Mouse (Mus musculus) left cerebral cortex, adult 2 months (tissue): Measurements from ENCODE around the gene Clmn. TPM values are rescaled to one million over a fixed set of nuclear protein-coding genes. Genes with fewer than 3 reads are reported as not detected.
"Not testable (repeated sequence)": the region's sequence is repeated elsewhere in the genome, so short reads cannot be mapped to it uniquely, and the experiment has no call there.

ENCODE experiments used
- DNase-seq, 2 experiments: peaks; one replicate each; pipeline ENCODE4 v3.0.0; 2021 to 2022; ENCODE audit warnings: low spot score in 2 of 2, mixed read lengths in 1 of 2; ENCODE audit errors: extremely low spot score in 1 of 2
- H3K27ac ChIP-seq: fragments of 200-600 bp; 2 replicates; pipeline ENCODE4 v1.8.1; 2022
- H3K4me3 ChIP-seq: fragments of 200-600 bp; 2 replicates; pipeline ENCODE4 v1.8.1; 2022
- CTCF ChIP-seq: fragments of 200-600 bp; IDR thresholded peaks from 2 replicates; pipeline ENCODE4 v1.8.1; 2022; ENCODE audit warnings: antibody characterized with exemption, mild to moderate bottlenecking, moderate library complexity
- intact Hi-C: fragments of 180-260 bp; cut with DNase I; formaldehyde crosslinking; loops from one replicate; pipeline ENCODE4 v1.15.1; 2025
- total RNA-seq, 2 experiments: library from RNA; stranded (reverse); gene quantifications; 2 replicates each; pipeline ENCODE4 v1.2.3; 2021

The Clmn gene
- total RNA-seq, 2 experiments from 2014 or later: 43.1 to 51.7 TPM

- H3K27ac ChIP-seq: peak overlapping the region; percentile 74; the same call in 1 of the 2 replicates
- DNase-seq: no peak
- no peak overlapping the region for H3K4me3 ChIP-seq
- TF ChIP-seq CTCF: no peak
- intact Hi-C loops: loop anchor here (10.0 kb wide), 1 partner anchor 189 kb away; no protein-coding TSS in a partner anchor
Observed at GRCm38 (mm10) chr12:104836230-104836629, 28.6 kb downstream of the Clmn start.

GRCm38 (mm10) chr12:104835369-104836094 lies 29.3 kb downstream of the Clmn start:
- Histone ChIP-seq H3K4me3 (no peak overlapping the region), H3K27ac (peak overlapping the region; percentile 59; the same call in 1 of the 2 replicates)
- intact Hi-C loops: loop anchor here (10.0 kb wide), 1 partner anchor 189 kb away; no protein-coding TSS in a partner anchor
- DNase-seq: no peak
- TF ChIP-seq CTCF: no peak

DNA sequence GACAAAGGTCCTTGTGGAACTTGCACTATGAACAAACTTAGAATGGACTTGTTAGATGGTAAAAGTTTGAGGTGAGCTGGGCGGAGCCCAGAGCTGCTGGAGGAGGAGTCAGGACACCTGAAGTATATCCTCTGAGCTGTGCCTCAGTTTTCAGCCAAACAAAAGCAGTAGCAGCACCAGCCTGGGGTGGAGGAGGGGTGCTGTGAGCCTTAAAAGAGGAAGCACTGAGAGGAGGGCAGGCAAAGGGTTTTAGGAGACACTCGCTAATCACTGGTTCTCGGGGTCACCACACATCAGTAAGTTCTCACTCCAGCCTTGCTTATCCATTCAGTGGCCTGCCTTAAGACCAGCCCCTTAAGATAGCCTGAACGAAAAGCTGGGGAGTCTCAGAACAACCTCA lies 30.1 kb downstream of the Clmn start:
- TF ChIP-seq CTCF: no peak
- no peak for DNase-seq
- no peak overlapping the region for H3K27ac ChIP-seq
- no peak overlapping the region for H3K4me3 ChIP-seq
- intact Hi-C loops: loop anchor here (10.0 kb wide), 1 partner anchor 190 kb away; no protein-coding TSS in a partner anchor

DNA sequence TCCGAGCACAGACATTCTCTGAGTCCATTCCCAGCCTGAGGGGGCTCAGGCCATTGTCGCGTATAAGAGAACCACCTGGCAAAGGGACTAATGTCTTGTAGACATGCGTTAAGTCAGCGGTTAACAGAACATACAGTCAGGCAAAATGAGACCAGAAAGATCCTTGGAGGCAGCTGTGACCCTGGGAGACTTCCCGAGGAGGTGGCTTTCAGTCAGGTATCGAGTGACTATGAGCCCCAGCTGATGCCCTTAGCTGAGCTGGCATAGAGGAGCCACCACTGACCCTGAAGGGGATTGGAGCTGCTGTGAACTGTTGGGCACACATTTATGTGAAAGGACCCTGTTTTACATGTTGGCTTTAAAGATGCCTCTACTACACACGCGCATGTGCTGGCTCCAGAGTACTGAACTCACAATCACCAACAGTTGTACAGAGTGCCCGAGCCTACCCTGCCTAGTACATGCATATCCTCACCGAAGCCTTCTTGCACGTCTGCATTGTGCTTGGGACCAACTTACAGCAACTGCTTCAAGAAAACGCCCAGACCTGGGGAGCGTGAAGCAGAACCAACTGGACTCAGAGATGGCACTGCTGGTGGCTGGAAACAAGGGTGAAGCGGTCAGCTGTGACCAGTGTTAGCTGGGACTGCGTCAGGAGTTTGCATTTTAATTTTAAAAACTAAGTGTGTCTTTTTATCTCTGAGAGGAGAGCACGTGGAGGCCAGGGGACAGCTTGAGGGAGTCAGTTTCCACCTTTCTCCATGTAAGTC lies 34.0 kb downstream of the Clmn start:
- intact Hi-C loops: loop anchor here (10.0 kb wide), 1 partner anchor 194 kb away; no protein-coding TSS in a partner anchor
- Histone ChIP-seq H3K4me3 (no peak overlapping the region), H3K27ac (peak overlapping the region; percentile 53; the same call in 1 of the 2 replicates)
- DNase-seq: no peak
- TF ChIP-seq CTCF: no peak

GRCm38 (mm10) chr12:104830283-104830639 lies 34.6 kb downstream of the Clmn start:
- no peak for TF ChIP-seq CTCF
- Histone ChIP-seq H3K27ac (peak overlapping the region; percentile 53), H3K4me3 (no peak overlapping the region)
- DNase-seq: no peak
- intact Hi-C loops: loop anchor here (10.0 kb wide), 1 partner anchor 195 kb away; no protein-coding TSS in a partner anchor

DNA sequence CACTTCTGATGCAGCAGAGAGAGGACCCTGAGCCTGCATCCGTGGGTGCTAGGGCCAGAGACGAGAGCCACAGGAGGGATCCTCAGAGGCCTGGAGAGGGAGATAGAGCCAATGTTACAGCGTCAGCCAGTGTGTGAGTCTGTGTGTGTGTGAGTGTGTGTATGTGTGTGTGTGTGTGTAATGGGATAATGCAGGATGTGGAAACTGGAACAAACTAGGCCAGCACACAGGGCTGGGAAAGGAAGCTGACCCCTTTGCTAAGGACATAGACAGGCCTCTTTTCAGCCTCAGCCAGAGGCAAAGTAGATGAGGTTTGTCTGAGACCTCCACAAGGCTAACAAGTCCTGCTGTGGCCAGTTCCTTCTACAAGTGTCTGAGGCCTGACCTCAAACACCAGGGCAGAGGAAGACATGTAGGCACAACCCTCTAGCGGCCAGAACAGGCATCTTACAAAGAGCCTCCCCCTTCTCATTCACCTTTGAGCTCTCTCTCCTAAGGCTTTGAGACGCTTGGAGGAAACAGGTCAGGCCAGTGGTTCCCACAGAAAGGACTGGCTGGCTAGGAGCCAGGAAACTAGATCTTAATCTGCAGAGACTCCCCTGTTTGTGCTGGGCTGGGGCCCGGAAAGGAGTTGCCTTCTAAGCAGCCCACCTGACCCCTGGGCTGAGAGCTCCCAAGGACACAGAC lies 35.1 kb downstream of the Clmn start:
- intact Hi-C loops: loop anchor here (10.0 kb wide), 1 partner anchor 195 kb away; no protein-coding TSS in a partner anchor
- no peak for DNase-seq
- Histone ChIP-seq H3K27ac (peak overlapping the region; percentile 53), H3K4me3 (no peak overlapping the region)
- peak; percentile 48 for TF ChIP-seq CTCF

- intact Hi-C loops: not testable (repeated sequence)
Observed at GRCm38 (mm10) chr12:104828986-104829385, 35.9 kb downstream of the Clmn start.

DNA sequence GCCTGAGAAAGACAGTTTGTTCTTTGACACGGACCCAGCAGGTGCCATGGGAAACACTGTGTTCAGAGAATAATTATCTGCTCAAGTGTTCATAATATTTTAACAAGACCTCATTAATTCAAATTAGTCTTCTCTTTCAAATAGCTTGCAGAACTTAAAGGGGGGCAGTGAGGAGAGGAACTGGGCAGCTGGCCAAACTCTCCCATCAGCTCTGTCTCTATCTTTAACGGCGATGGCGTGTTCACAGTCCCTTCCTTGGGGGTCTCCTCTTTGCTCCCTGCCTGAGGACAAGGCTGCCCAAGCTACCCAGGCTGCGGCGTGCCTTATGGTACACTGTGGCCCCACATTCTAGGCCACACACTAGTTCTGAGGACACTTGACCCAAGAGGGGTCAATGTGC lies 37.2 kb downstream of the Clmn start:
- H3K27ac ChIP-seq: no peak overlapping the region
- no peak for TF ChIP-seq CTCF
- no peak overlapping the region for H3K4me3 ChIP-seq
- intact Hi-C loops: no loop called here
- no peak for DNase-seq

More at GRCm38 (mm10) chr12:104828986-104829385, 35.9 kb downstream of the Clmn start:
- not testable (repeated sequence) for H3K27ac ChIP-seq, H3K4me3 ChIP-seq, DNase-seq

DNA sequence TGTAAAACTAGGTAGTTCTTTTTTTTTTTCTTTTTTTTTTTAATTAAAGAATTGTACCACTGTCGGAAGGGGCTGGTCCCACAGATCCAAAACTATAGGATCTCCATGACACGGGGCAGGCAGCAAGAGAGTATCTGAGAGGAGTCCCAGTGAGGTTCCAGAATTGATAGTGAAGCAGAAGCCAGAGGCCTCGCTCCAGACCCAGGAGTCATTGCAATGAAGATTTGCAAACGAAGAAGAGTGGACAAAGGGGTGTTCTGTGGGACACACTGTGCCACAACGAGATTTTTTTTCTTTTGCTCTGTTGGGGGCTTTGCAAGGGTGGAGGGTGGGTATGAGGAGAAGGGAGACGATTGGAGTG lies 40.0 kb downstream of the Clmn start:
- no peak overlapping the region for H3K27ac ChIP-seq

DNA sequence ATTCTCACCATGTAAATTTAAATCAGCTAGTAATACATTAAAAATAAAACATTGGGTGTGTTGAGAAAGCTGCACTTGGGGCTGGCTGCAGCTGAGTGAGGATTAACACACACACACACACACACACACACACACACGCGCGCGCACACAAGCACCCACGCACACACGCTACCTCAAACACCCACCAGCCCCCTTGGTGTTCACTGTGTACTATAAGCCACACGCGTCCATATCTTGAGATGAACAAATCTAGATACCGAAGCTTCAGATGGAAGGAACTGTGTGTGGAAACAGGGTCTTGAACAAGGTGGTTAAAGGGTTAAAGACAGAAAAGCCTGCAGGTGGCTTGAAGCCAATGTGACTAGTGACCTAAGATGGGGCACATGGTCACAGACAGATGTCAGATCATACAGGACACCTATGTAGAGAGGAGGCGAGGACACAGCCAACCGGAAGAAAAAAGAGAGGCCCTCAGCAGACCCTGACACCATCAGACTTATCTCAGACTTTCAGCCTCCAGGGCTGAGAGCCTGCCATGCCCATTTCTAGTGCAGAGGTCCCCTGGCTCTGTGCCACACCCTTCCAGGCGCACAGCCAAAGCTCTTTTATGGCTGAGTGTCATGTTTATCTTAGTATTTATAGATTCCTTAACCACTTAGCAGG lies 40.5 kb downstream of the Clmn start:
- no peak for DNase-seq
- TF ChIP-seq CTCF: no peak
- Histone ChIP-seq H3K27ac (no peak overlapping the region), H3K4me3 (no peak overlapping the region)
- intact Hi-C loops: no loop called here

More for the DNA sequence above, 40.0 kb downstream of the Clmn start:
- no peak overlapping the region for H3K4me3 ChIP-seq
- no peak for TF ChIP-seq CTCF
- DNase-seq: no peak
- intact Hi-C loops: no loop called here

DNA sequence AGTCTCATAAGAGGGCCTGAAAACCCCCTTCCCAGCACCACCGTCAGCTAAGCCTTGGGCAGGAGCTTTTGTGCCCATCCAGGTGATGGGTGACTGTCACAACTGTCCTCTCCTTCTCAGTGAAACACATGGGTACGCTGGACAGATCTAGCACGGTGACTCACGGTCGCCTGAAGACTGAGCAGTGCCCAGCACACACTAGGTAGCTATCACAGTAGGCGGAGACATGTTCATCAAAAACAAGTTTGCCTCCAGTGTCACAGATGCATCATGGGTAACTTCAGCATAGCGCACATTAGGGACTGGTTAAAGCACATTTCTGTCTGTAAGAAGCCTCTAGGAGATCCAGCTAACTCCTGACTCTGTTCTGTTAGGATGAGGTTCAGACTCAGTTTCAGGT lies 41.2 kb downstream of the Clmn start:
- H3K27ac ChIP-seq: no peak overlapping the region
- no peak overlapping the region for H3K4me3 ChIP-seq
- DNase-seq: no peak
- intact Hi-C loops: no loop called here
- no peak for TF ChIP-seq CTCF
